Mouse (Mus musculus) hindbrain, embryonic 14.5 days (tissue): ENCODE data around the gene Tbck. TPM values are rescaled to one million over a fixed set of nuclear protein-coding genes. Genes with fewer than 3 reads are reported as not detected.

Experiments
- ATAC-seq: fragments of 200-750 bp; cut with Nextera tagmentation; 2 replicates; pipeline ENCODE4 v1.8.0; 2017; ENCODE audit warnings: moderate number of reproducible peaks, mild to moderate bottlenecking, moderate TSS enrichment, moderate library complexity; ENCODE audit not compliant: low FRiP score
- DNase-seq: peaks from one replicate; pipeline ENCODE4 v3.0.0-alpha.2; 2015; ENCODE audit warnings: low spot score
- H3K27ac ChIP-seq: fragments of 300-500 bp; sonication (generic); 2 replicates; pipeline ENCODE4 v1.5.1; 2014; ENCODE audit warnings: mild to moderate bottlenecking, moderate library complexity
- H3K27me3 ChIP-seq: fragments of 300-500 bp; sonication (generic); 2 replicates; pipeline ENCODE4 v1.6.1; 2014; ENCODE audit warnings: mild to moderate bottlenecking, low read length, mixed read lengths; ENCODE audit not compliant: control insufficient read depth, insufficient read depth
- H3K36me3 ChIP-seq: fragments of 300-500 bp; sonication (generic); replicated peaks from 2 replicates; pipeline ENCODE4 v1.6.1; 2014; ENCODE audit not compliant: control insufficient read depth, insufficient read depth
- H3K4me1 ChIP-seq: fragments of 300-500 bp; sonication (generic); replicated peaks from 2 replicates; pipeline ENCODE4 v1.6.1; 2014; ENCODE audit warnings: antibody characterized with exemption, low read length, mixed read lengths; ENCODE audit not compliant: control insufficient read depth, insufficient read depth
- H3K4me2 ChIP-seq: fragments of 300-500 bp; sonication (generic); replicated peaks from 2 replicates; pipeline ENCODE4 v1.6.1; 2014; ENCODE audit warnings: mild to moderate bottlenecking, moderate library complexity
- H3K4me3 ChIP-seq: fragments of 300-500 bp; sonication (generic); replicated peaks from 2 replicates; pipeline ENCODE4 v1.5.1; 2014; ENCODE audit warnings: mild to moderate bottlenecking, low read length
- H3K9ac ChIP-seq: fragments of 300-500 bp; sonication (generic); 2 replicates; pipeline ENCODE4 v1.6.1; 2014
- H3K9me3 ChIP-seq: fragments of 300-500 bp; sonication (generic); 2 replicates; pipeline ENCODE4 v1.6.1; 2016; ENCODE audit warnings: low read length; ENCODE audit not compliant: control insufficient read depth
- WGBS: fragments of 180-500 bp; shearing (Covaris S2); extraction: QIAGEN DNeasy Blood & Tissue Kit; methylation state at CpG from one replicate; pipeline ENCODE4 v1.1.7; 2014; 5-methylcytosine and 5-hydroxymethylcytosine counted together
- polyA plus RNA-seq: library from polyadenylated mRNA; unstranded; fragments of >200 nt; fragmentation: Nextera tagmentation; extraction: Ambion mirVana; gene quantifications from 2 replicates; pipeline ENCODE4 v1.2.1, GENCODE M21; 2014

The Tbck gene
- polyA plus RNA-seq, 1 experiment from 2014 or later = 30.8 TPM

GRCm38 (mm10) chr3:132837134-132837533, 153.2 kb downstream of the Tbck start:
- DNase-seq (no peak), ATAC-seq (no peak)
- Histone ChIP-seq H3K9ac (no peak overlapping the region), H3K27me3 (no peaks in the 10 kb centered on the region), H3K4me1 (no peaks in the 10 kb centered on the region), H3K9me3 (no peaks in the 10 kb centered on the region), H3K4me2 (no peak overlapping the region), H3K27ac (no peak overlapping the region), H3K4me3 (no peak overlapping the region), H3K36me3 (peaks cover 42% of the 10 kb centered on the region)
- 91% methylated on average over 4 of the region's 4 CpGs for WGBS

- Histone ChIP-seq H3K4me1 (no peaks in the 10 kb centered on the region), H3K4me3 (no peak overlapping the region), H3K9ac (no peak overlapping the region), H3K27me3 (no peaks in the 10 kb centered on the region), H3K36me3 (peaks cover 42% of the 10 kb centered on the region), H3K9me3 (no peaks in the 10 kb centered on the region), H3K4me2 (no peak overlapping the region), H3K27ac (no peak overlapping the region)
- DNase-seq (no peak), ATAC-seq (no peak)
- WGBS = 93% methylated on average over 14 of the region's 15 CpGs
Observed at GRCm38 (mm10) chr3:132838656-132839417, 154.9 kb downstream of the Tbck start.

DNA sequence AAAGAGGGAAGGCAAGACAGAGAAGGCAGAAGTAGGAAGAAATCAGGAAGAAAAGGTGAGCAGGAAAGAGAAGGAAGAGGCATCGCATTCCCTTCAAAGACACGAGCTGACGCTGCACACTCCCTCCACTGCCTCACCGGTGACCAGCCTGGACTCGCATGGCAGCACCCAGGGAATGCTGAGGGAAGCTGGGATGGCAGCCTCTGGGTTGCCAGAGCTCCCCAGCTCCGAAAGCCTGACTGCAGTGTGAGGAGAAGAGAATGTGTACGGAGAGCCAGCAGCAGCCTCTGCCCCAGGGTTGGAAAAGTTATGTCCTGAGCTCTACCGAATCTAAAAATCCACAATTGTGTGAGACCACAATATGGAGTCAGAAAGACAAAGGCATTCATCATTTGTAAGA, 155.6 kb downstream of the Tbck start:
- no peaks in the 10 kb centered on the region for H3K4me1 ChIP-seq
- H3K9ac ChIP-seq = no peak overlapping the region
- ATAC-seq (no peak), DNase-seq (no peak)
- no peaks in the 10 kb centered on the region for H3K9me3 ChIP-seq
- H3K27me3 ChIP-seq = no peaks in the 10 kb centered on the region
- H3K27ac ChIP-seq = no peak overlapping the region
- whole genome bisulfite sequencing = 83% methylated on average over 8 of the region's 8 CpGs
- peaks cover 39% of the 10 kb centered on the region for H3K36me3 ChIP-seq
- no peak overlapping the region for H3K4me2 ChIP-seq
- H3K4me3 ChIP-seq = no peak overlapping the region

DNA sequence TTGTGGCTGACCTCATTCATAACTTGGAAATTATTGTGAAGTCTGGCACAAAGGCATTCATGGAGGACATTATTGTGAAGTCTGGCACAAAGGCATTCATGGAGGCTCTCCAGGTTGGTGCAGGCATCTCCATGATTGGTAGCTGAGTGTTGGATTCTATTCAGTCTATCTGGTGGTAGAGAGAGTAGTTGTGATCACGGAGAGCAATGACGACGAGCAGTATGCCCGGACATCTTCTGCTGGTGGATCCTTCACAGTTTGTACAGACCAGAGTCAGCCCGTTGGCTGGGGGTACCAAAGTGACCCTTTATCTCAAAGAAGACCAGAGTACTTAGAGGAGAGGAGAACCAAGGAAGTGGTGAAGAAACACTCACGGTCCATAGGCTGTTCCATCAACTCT, 158.7 kb downstream of the Tbck start:
- 98% methylated on average over 6 of the region's 6 CpGs for WGBS
- no peak for ATAC-seq
- peaks cover 33% of the 10 kb centered on the region for H3K36me3 ChIP-seq

DNA sequence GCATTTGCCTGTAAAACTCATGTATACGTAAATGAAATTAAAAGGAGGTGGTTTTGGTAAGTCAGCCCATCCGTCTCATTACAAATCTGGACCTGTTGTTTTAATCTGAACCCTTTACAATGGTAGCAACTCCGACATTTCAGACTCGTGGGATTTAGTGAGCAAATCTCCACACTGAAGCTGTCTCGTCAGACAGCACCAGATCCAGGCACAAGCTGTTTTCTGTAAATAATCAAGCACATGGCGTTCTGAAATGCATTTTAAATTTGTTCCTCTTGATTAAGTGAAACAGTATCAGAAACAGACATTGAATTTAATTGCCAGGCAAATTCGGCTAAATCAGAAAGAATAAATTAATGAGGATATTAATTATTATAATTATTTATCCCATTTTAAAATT, 165.7 kb downstream of the Tbck start:
- H3K9ac ChIP-seq = no peak overlapping the region
- no peak overlapping the region for H3K4me3 ChIP-seq
- no peaks in the 10 kb centered on the region for H3K4me1 ChIP-seq
- H3K27ac ChIP-seq = no peak overlapping the region
- 75% methylated on average over 7 of the region's 7 CpGs for WGBS
- ATAC-seq (no peak), DNase-seq (no peak)
- H3K27me3 ChIP-seq = no peaks in the 10 kb centered on the region
- H3K4me2 ChIP-seq = no peak overlapping the region
- H3K36me3 ChIP-seq = no peaks in the 10 kb centered on the region
- H3K9me3 ChIP-seq = no peaks in the 10 kb centered on the region

More for the DNA sequence above, 158.7 kb downstream of the Tbck start:
- H3K9ac ChIP-seq = no peak overlapping the region
- H3K4me1 ChIP-seq = no peaks in the 10 kb centered on the region
- no peak overlapping the region for H3K4me2 ChIP-seq
- no peak for DNase-seq
- no peaks in the 10 kb centered on the region for H3K9me3 ChIP-seq
- no peak overlapping the region for H3K27ac ChIP-seq
- H3K27me3 ChIP-seq = no peaks in the 10 kb centered on the region
- no peak overlapping the region for H3K4me3 ChIP-seq

DNA sequence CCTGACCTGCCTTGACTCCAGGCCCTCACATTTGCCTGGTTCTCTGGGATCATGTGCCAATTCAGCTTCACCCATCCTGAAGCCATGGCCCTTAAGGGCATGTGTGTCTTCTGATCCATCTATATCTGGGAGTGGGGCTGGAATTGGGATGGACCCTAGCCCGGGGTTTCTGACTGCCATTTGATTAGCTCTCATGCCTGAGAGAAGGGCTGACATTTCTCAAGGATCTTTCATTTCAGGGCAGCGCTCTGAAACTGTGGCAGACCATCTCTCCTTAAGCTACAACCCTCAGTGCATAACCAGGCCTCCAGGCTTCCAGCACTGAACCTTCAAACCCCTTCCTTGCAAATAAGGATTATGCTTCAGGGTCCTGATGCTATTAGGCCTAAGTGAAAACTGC, 166.5 kb downstream of the Tbck start:
- H3K4me2 ChIP-seq = no peak overlapping the region
- H3K27me3 ChIP-seq = no peaks in the 10 kb centered on the region
- WGBS = 87% methylated on average over 2 of the region's 2 CpGs
- ATAC-seq = no peak
- no peak overlapping the region for H3K4me3 ChIP-seq
- no peaks in the 10 kb centered on the region for H3K36me3 ChIP-seq
- no peak overlapping the region for H3K9ac ChIP-seq
- H3K9me3 ChIP-seq = no peaks in the 10 kb centered on the region
- no peak overlapping the region for H3K27ac ChIP-seq
- no peaks in the 10 kb centered on the region for H3K4me1 ChIP-seq
- no peak for DNase-seq

- no peak overlapping the region for H3K4me3 ChIP-seq
- H3K36me3 ChIP-seq = no peaks in the 10 kb centered on the region
- H3K9ac ChIP-seq = no peak overlapping the region
- DNase-seq (no peak), ATAC-seq (no peak)
- H3K9me3 ChIP-seq = no peaks in the 10 kb centered on the region
- no peaks in the 10 kb centered on the region for H3K27me3 ChIP-seq
- H3K27ac ChIP-seq = no peak overlapping the region
- WGBS = 63% methylated on average over 1 of the region's 1 CpGs
- H3K4me1 ChIP-seq = no peaks in the 10 kb centered on the region
- no peak overlapping the region for H3K4me2 ChIP-seq
Observed at GRCm38 (mm10) chr3:132851417-132851816, 167.5 kb downstream of the Tbck start.

DNA sequence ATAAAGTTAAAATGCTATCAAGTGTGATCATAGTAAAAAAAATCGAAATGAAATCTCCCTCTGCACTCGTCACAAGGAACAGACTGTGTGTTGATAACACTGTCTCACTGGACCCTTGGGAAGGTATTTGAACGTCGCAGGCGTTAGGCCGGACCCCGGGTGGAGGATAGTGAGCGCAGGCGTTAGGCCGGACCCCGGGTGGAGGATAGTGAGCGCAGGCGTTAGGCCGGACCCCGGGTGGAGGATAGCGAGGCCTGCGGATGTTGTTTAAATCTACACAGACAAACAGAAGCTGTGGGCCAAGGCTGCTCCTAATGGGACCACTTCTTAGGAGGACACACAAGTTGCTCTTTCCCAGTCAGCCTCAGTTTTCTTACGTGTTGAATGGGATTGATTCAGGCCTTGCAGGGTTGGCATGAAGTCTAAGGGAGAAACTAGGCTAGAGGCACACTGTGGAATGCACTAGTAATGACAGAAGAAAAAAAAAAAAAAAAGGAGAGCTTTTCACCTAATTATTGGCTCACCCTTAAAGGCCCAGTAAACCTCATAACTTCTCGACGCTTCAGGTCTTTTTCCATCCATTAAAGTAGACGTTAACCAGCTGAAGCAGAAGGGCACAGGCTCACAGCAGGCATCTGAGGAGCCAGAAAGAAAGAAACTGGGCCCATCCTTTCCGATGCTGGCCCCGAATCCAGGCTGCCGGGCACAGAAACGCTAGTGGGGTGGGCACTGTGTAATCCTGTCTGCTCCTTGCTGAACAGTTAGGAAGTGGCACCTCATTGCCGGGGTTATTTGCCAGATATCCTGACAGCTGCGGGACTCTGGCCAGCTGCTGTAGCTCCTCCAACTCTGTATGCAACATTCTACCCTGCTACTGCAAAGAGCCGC, 168.1 kb downstream of the Tbck start:
- Histone ChIP-seq H3K4me3 (no peak overlapping the region), H3K4me2 (no peak overlapping the region), H3K27me3 (no peaks in the 10 kb centered on the region), H3K36me3 (no peaks in the 10 kb centered on the region), H3K27ac (no peak overlapping the region), H3K9me3 (no peaks in the 10 kb centered on the region), H3K9ac (no peak overlapping the region), H3K4me1 (no peaks in the 10 kb centered on the region)
- WGBS = 72% methylated on average over 28 of the region's 28 CpGs
- peak; percentile 36; the same call in 1 of the 2 replicates for ATAC-seq
- no peak for DNase-seq

GRCm38 (mm10) chr3:132854271-132854670, 170.3 kb downstream of the Tbck start:
- Histone ChIP-seq H3K36me3 (no peaks in the 10 kb centered on the region), H3K27ac (no peak overlapping the region), H3K4me2 (no peak overlapping the region), H3K4me3 (no peak overlapping the region), H3K9ac (no peak overlapping the region), H3K9me3 (no peaks in the 10 kb centered on the region), H3K27me3 (no peaks in the 10 kb centered on the region), H3K4me1 (no peaks in the 10 kb centered on the region)
- no peak for ATAC-seq
- no peak for DNase-seq
- 77% methylated on average over 9 of the region's 9 CpGs for WGBS
